Mouse (Mus musculus): ENCODE data around the gene Olfr944.

- TF ChIP-seq CHD2 (IDR thresholded peaks at IDR 0.05; ENCODE audit: low read depth, low read length) (no peak), MAFK (IDR thresholded peaks at IDR 0.05; ENCODE audit: insufficient read depth, low read depth, low read length) (no peak)
These were observed 48.2 kb downstream of the Olfr944 start, which contains the start of gene Olfr1537 for GRCm38 (mm10) chr9:39249894-39250293.

All from ES-E14 (cell line).